Mouse (Mus musculus) frontal cortex, adult 2 months (tissue): ENCODE results near the gene 5730455P16Rik. TPM values are rescaled to one million over a fixed set of nuclear protein-coding genes. Genes with fewer than 3 reads are reported as not detected.
A peak's percentile ranks its signal among the peaks of the same experiment; 100 is the strongest.
"Not testable (repeated sequence)": the region's sequence is repeated elsewhere in the genome, so short reads cannot be mapped to it uniquely, and the experiment has no call there.

Source experiments
- DNase-seq, 2 experiments: peaks; one replicate each; pipeline ENCODE4 v3.0.0; 2022; ENCODE audit warnings: low spot score in 1 of 2; ENCODE audit errors: extremely low spot score in 1 of 2
- polyA plus RNA-seq: library from polyadenylated mRNA; depleted of rRNA; stranded (reverse); fragments of >200 nt; gene quantifications from 2 replicates; pipeline ENCODE4 v1.2.3, GENCODE M21; 2012; rRNA removed

Gene 5730455P16Rik
- polyA plus RNA-seq, result 27.1 and 33.0 TPM in 2 replicates

GRCm38 (mm10) chr11:80377712-80378451 lies at the start of gene 5730455P16Rik:
Gene 5730455P16Rik (minus strand): TSS chr11:80378034.
- DNase-seq, result peak; percentile 53 to 88

GRCm38 (mm10) chr11:80426029-80426813 lies 48.4 kb upstream of the 5730455P16Rik start:
- not testable (repeated sequence) for DNase-seq

- DNase-seq, result no peak
Observed at GRCm38 (mm10) chr11:80425247-80425778, 47.5 kb upstream of the 5730455P16Rik start.

- no peak for DNase-seq
Observed at GRCm38 (mm10) chr11:80424691-80425090, 46.9 kb upstream of the 5730455P16Rik start.

- no peak for DNase-seq
Observed at GRCm38 (mm10) chr11:80421421-80422047, 43.7 kb upstream of the 5730455P16Rik start.

GRCm38 (mm10) chr11:80420202-80420984 lies 42.6 kb upstream of the 5730455P16Rik start:
- no peak for DNase-seq

GRCm38 (mm10) chr11:80419743-80420142 lies 41.9 kb upstream of the 5730455P16Rik start:
- no peak for DNase-seq

- DNase-seq, result no peak
Observed at GRCm38 (mm10) chr11:80417085-80417484, 39.3 kb upstream of the 5730455P16Rik start.

- no peak for DNase-seq
Observed at GRCm38 (mm10) chr11:80410377-80410776, 32.5 kb upstream of the 5730455P16Rik start.

- DNase-seq, result not testable (repeated sequence)
Observed at GRCm38 (mm10) chr11:80407878-80408277, 30.0 kb upstream of the 5730455P16Rik start.

- no peak for DNase-seq
Observed at GRCm38 (mm10) chr11:80396617-80397016, 18.8 kb upstream of the 5730455P16Rik start.

GRCm38 (mm10) chr11:80395930-80396329 lies 18.1 kb upstream of the 5730455P16Rik start:
- no peak for DNase-seq

- no peak for DNase-seq
Observed at GRCm38 (mm10) chr11:80391407-80392120, 13.7 kb upstream of the 5730455P16Rik start.

- DNase-seq, result no peak
Observed at GRCm38 (mm10) chr11:80389885-80390284, 12.1 kb upstream of the 5730455P16Rik start.

- DNase-seq, result no peak
Observed at GRCm38 (mm10) chr11:80386790-80387189, 9.0 kb upstream of the 5730455P16Rik start.

GRCm38 (mm10) chr11:80385055-80385454 lies 7.2 kb upstream of the 5730455P16Rik start:
- no peak for DNase-seq

GRCm38 (mm10) chr11:80384461-80384860 lies 6.6 kb upstream of the 5730455P16Rik start:
- DNase-seq, result no peak

GRCm38 (mm10) chr11:80383626-80384046 lies 5.8 kb upstream of the 5730455P16Rik start:
- DNase-seq, result no peak

- peak; percentile 94 to 99 for DNase-seq
Observed at GRCm38 (mm10) chr11:80383019-80383625, 5.3 kb upstream of the 5730455P16Rik start, which contains the start of gene Zfp207. Gene Zfp207 (plus strand): TSS chr11:80383279.
